Mouse (Mus musculus): ENCODE measurements around the gene Ikbke. TPM values are rescaled to one million over a fixed set of nuclear protein-coding genes. Genes with fewer than 3 reads are reported as not detected.
"Not testable (repeated sequence)": the region's sequence is repeated elsewhere in the genome, so short reads cannot be mapped to it uniquely, and the experiment has no call there.

Gene Ikbke
- 20.6 and 21.2 TPM in 2 replicates for total RNA-seq (2017)

DNA sequence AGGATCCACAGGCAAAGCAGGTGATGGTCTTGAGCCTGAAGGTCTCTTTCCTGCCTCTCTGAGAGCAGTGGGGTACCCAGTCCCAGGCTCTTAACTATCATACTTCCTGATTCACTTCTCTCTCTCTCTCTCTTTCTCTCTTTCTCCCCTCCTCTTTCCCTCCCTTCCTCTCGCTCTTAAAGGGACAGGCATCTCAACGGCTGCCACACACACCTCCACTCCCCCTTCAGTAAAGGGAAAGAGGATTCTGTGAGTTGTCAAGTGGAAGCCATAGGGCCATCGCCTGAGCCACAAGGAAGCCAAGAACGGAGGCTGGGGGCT, at the start of gene Ikbke:
Gene Ikbke (minus strand): TSS at position 151 of the 321 bp plus-strand sequence.
- peak; percentile 19 to 29; a peak in 2 of 4 replicates for ATAC-seq (replicated peaks in 1 of 2; ENCODE audit: insufficient read depth in 1 of 2, low FRiP score in 2 of 2, low TSS enrichment in 1 of 2, low read depth in 1 of 2, poor library complexity in 2 of 2, severe bottlenecking in 2 of 2)

DNA sequence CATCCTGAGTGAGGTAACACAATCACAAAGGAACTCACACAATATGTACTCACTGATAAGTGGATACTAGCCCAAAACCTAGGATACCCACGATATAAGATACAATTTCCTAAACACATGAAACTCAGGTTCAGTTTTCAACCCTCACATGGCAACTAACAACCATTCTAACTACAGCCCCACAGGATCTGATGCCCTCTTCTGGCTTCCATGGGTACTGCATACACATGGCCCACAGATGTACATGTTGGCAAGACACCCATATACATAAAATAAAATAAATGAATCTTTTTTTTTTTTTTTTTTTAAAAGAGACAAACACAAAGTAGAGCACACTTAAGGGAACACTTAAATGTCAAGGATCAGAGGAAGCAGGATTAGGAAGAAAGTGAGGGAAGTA, 49.7 kb upstream of the Ikbke start:
- not testable (repeated sequence) for ATAC-seq (replicated peaks in 1 of 2; ENCODE audit: insufficient read depth in 1 of 2, low FRiP score in 2 of 2, low TSS enrichment in 1 of 2, low read depth in 1 of 2, poor library complexity in 2 of 2, severe bottlenecking in 2 of 2)

DNA sequence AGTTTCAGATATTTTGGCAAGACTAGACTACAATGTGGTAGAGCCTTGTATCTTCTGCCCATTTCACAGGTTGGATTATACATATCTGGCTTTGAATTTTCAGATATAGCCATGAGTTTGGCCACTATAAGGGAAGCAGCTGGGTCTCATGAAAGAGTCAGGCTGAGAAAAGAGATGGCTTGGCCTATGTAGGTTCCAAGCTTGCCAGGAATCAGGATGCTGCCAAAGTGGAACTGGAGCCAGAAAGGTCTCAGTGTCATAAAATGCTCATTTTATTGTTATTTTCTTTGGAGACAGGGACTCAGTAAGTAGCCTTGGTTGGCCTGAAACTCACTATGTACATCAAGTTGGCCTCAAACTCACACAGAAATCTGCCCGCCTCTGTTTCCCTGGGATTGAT, 47.8 kb upstream of the Ikbke start:
- no peak for ATAC-seq (replicated peaks in 1 of 2; ENCODE audit: insufficient read depth in 1 of 2, low FRiP score in 2 of 2, low TSS enrichment in 1 of 2, low read depth in 1 of 2, poor library complexity in 2 of 2, severe bottlenecking in 2 of 2)

DNA sequence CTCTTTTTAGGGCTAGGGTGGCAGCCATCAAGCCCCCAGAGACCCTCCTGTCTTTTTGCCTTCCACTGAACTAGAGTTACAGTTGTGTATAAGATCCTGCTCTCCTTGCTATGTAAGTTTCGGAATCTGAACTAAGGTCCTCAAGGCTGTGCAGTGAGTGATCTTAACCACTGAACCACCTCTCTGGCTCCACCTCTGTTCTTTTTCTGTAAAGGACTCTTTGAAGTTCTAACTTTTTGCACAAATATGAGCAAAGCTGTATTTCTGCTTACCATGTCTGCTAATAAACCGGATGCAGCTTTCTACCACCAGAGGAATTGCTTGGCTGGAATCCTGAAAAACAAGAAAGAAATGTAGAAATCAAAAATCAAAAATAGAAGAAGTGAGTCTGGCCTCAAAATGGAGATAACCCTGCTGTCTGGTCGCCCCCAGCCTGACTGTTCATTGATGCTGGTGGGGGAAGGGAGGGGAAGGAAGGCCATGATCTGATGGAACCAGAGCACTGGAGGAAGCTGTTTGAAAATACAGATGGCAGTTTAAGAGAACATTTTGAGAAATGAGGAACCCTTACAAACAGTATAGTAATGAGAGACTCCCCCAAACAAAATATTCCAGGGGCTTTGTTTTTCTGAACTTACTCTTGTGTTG, 45.5 kb upstream of the Ikbke start:
- ATAC-seq (replicated peaks in 1 of 2; ENCODE audit: insufficient read depth in 1 of 2, low FRiP score in 2 of 2, low TSS enrichment in 1 of 2, low read depth in 1 of 2, poor library complexity in 2 of 2, severe bottlenecking in 2 of 2), result peak in 1 of 2 experiments; percentile 27; a peak in 1 of 4 replicates

DNA sequence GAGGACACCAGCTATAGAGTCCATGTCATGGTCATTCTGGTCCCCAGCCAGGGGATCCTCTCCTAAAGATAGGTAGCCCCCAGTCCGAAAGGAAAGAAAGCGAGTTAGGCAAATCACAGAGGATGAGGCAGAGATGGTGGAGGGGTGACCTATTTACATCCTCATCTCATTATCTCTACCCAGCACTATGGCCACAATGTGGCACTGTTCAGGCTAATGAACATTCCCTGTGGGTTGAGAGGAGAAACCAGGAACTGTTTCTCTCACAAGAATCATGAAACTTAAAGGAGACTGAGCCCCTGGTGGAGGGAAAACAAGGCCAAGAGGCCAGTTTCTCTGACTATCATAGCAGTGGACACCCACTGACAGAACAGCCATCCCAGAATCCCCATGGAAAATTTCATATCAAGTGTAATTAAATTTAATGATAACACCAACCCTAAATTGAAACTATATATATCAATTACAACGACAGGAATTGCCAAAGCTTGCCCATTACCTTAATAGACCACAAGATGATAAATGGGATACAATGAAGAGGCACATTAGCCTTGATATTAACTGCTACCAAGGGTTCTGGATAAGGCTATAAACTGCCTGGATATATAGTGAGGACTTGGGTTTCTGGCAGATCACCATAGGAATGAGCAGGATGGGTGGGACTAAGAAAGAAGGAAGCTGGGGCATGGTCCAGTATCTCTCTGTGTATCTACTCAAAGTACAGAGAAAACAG, 40.4 kb upstream of the Ikbke start:
- no peak for ATAC-seq (replicated peaks in 1 of 2; ENCODE audit: insufficient read depth in 1 of 2, low FRiP score in 2 of 2, low TSS enrichment in 1 of 2, low read depth in 1 of 2, poor library complexity in 2 of 2, severe bottlenecking in 2 of 2)

DNA sequence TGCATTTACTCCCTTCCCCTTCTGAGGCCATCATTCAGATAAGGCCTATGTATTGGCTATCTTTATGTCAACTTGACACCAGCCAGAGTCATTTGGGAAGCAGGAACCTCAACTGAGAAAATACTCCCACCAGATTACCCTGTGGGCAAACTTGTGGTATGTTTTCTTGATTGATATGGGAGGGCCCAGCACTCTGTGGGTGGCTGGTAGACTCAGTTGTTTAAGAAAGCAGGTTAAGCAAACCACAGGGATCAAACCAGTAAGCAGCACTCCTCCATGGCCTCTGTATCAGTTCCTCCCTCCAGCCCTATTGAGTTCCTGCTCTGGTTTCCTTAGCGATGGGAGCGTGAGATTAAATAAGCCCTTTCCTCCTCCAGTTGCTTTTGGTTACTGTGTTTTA, 39.0 kb upstream of the Ikbke start:
- ATAC-seq (replicated peaks in 1 of 2; ENCODE audit: insufficient read depth in 1 of 2, low FRiP score in 2 of 2, low TSS enrichment in 1 of 2, low read depth in 1 of 2, poor library complexity in 2 of 2, severe bottlenecking in 2 of 2), result no peak

DNA sequence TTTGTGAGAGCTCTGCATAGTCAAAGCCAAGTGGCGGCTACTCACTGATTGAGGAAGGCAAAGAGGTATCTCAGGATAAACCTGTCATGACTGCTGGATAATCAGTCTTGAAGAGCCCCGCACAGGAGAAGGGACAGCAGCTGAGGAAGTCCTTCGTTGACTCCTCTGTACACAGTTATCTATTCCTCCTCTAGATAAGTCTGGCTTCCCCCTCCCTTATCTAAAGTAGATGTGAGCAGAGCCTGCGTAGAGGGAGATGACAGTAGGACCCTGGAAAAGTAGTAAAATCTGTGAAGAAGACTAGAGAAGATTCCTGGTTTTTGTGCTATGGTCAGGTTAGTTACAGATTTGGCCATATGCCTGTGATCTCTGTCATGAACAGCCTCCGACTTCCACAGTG, 38.2 kb upstream of the Ikbke start:
- no peak for ATAC-seq (replicated peaks in 1 of 2; ENCODE audit: insufficient read depth in 1 of 2, low FRiP score in 2 of 2, low TSS enrichment in 1 of 2, low read depth in 1 of 2, poor library complexity in 2 of 2, severe bottlenecking in 2 of 2)

DNA sequence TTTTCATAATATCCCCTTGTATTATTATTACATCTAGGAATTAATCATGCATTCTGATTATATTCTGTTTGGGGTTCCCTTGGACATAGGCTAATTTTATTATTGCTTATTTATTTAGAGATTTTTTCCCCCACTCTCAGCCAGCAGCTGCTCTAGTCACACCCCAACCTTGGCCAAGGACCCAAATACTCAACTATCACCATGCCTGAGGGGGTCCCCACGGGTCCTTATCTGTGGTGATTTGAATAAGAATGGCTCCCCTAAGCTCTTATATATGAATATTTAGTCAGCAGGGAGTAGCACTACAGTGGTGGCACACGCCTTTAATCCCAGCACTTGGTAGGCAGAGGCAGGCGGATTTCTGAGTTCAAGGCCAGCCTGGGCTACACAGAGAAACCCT, 31.9 kb upstream of the Ikbke start:
- ATAC-seq (replicated peaks in 1 of 2; ENCODE audit: insufficient read depth in 1 of 2, low FRiP score in 2 of 2, low TSS enrichment in 1 of 2, low read depth in 1 of 2, poor library complexity in 2 of 2, severe bottlenecking in 2 of 2), result no peak

DNA sequence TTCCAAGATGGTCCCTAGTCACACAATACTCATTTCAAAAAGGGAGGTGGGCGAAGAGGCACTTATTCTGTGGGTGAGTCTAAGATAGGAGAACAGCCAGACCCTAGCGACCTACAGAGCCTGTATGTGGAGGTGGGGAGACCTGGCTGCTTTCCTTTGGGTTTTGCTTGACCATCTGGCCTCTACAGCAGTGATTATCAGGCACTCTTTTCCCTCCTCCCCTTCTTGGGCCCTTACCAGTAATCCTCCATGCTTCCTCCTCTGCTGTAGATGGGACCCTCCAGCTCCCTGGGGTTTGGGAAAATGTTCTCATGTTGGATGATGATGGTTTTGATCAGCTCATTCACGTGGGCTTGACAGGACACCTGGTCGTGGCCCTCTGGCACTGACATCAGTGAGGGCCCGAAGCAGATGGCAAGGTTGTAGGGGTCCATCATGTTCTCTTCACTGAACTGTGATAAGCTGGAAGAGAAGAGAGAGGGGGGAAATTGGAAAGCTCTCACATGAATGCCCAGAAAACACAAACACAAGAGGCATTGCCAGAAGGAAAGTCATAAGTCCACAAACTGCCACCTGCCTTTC, 30.9 kb upstream of the Ikbke start:
- ATAC-seq (replicated peaks in 1 of 2; ENCODE audit: insufficient read depth in 1 of 2, low FRiP score in 2 of 2, low TSS enrichment in 1 of 2, low read depth in 1 of 2, poor library complexity in 2 of 2, severe bottlenecking in 2 of 2), result no peak

DNA sequence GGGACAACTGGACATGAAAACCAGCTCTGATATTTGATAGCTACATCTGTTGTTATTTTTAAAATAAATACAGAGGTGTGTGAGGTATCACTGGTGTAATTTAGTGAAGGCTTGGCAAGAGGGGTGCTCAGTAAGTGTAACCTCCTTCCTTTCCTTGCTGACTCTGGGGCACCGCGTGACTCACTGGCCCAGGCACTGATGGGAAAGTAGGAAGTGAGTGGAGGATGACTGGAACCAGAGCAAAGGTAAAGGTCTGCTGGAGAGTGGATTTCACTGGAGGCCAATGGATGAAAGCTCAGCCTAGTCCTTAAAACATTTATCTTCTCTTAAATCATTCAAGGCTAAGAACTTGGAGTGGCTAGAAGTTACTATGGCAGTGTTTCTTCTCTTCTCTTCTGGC, 21.3 kb upstream of the Ikbke start:
- no peak for ATAC-seq (replicated peaks in 1 of 2; ENCODE audit: insufficient read depth in 1 of 2, low FRiP score in 2 of 2, low TSS enrichment in 1 of 2, low read depth in 1 of 2, poor library complexity in 2 of 2, severe bottlenecking in 2 of 2)

DNA sequence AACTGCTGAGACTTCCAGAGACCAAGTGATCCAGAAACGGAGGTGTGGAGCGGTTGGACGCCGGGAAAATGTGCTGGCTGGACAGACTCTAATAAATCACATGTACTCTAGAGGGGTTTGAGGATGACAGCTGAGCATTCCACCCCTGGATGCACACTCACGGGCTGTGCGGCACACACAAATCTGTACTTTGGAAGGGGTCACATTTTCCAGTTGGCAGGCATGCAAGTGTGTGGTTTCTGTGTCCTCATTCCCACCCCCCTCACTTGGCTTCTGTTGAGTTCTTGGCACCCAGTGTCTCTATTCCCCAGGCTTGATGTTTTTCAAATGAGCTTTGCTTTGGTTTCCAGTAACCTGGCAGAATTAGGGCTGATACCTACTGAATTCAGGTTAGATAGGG, 20.4 kb upstream of the Ikbke start:
- no peak for ATAC-seq (replicated peaks in 1 of 2; ENCODE audit: insufficient read depth in 1 of 2, low FRiP score in 2 of 2, low TSS enrichment in 1 of 2, low read depth in 1 of 2, poor library complexity in 2 of 2, severe bottlenecking in 2 of 2)

DNA sequence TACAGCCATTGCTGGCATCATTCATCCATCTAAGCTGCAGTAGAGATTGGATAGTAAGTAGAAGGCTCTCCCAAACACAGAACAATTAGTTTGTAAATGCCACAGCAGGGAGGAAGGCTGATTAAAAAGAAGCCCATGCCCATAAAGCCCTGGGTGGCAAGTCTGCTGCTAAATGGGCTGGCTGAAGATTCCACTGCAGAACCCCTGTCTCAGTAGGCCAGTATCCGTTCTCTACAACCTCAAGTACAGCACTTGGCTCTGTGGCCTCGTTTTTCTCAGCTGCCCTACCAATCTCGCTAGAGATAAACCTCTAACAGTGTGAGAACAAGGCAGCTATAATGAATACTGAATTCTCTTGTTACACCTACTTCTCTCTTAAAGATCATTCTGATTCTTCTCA, 19.8 kb upstream of the Ikbke start:
- ATAC-seq (replicated peaks in 1 of 2; ENCODE audit: insufficient read depth in 1 of 2, low FRiP score in 2 of 2, low TSS enrichment in 1 of 2, low read depth in 1 of 2, poor library complexity in 2 of 2, severe bottlenecking in 2 of 2), result no peak

DNA sequence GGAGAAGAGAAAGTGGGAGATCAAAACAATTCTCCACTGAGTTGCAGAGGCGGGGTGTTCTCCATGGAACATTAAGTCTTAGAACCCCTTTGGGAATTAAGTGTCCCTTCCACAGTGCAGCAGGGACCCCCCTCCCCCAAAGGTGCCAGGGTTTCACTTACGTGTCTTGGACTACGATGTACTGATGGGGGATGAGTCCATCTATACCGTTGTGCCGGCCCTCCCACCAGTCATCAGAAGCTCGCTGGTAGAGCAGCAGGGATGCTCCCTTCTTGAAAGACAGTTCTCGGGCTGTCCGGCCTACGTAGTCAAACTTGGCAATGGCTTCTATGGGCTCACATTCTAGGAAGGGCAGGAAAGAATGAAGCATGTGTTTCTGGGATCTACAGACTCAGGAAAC, 18.8 kb upstream of the Ikbke start:
- ATAC-seq (replicated peaks in 1 of 2; ENCODE audit: insufficient read depth in 1 of 2, low FRiP score in 2 of 2, low TSS enrichment in 1 of 2, low read depth in 1 of 2, poor library complexity in 2 of 2, severe bottlenecking in 2 of 2), result no peak

DNA sequence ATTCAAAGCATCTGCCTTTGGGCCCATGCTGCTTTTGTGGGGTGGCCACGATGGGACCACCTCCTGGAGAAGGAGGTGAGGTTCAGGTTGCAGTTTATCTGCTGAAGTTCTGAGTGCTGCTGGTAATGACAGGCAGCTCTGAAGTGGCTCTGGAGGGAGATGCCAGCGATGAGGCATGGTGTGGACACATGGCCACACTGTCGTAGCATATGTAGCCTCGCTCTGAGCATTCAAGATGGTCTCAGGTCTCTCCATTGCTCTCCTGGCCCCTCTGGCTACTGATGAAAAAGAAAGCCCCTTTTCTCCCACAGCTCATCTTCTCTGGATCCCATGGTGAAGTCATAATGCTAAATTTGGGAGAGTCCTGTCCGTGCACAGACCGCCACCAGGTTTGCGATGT, 17.3 kb upstream of the Ikbke start:
- ATAC-seq (replicated peaks in 1 of 2; ENCODE audit: insufficient read depth in 1 of 2, low FRiP score in 2 of 2, low TSS enrichment in 1 of 2, low read depth in 1 of 2, poor library complexity in 2 of 2, severe bottlenecking in 2 of 2), result no peak

DNA sequence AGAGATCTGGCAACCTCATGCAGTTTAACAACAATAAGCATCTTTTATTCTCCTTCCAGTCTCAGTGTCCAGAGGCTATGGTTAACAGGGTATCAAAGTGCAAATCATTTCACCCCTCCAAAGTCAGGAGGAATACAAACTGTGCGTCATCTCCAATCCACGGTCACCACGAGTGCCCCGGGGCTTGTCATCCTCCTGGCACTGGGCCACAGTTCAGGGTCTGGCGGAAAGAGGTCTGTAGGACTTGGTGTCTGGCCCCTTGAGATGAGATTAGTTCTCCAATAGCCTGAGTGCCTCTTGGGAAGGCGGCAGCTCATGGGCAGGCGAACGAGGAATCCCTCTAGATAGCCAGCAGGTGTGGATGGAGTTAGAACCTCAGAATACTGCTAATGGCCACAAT, 15.8 kb upstream of the Ikbke start:
- no peak for ATAC-seq (replicated peaks in 1 of 2; ENCODE audit: insufficient read depth in 1 of 2, low FRiP score in 2 of 2, low TSS enrichment in 1 of 2, low read depth in 1 of 2, poor library complexity in 2 of 2, severe bottlenecking in 2 of 2)

DNA sequence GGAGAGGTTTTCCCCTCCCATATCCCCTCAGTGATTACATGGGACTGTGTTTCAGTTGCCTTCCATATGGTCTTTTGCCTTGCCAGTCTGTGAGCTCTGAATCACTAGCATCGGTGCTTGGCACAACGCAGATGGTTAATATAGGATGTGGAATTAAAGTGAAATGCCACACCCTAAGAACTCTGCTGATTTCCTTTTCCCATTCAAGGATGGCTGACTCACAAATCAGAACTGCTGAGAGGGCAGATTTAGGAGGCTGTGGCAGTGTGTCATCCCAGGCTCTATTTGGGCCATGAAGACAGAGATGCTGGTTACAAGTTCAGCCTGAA, 14.5 kb upstream of the Ikbke start:
- no peak for ATAC-seq (replicated peaks in 1 of 2; ENCODE audit: insufficient read depth in 1 of 2, low FRiP score in 2 of 2, low TSS enrichment in 1 of 2, low read depth in 1 of 2, poor library complexity in 2 of 2, severe bottlenecking in 2 of 2)

DNA sequence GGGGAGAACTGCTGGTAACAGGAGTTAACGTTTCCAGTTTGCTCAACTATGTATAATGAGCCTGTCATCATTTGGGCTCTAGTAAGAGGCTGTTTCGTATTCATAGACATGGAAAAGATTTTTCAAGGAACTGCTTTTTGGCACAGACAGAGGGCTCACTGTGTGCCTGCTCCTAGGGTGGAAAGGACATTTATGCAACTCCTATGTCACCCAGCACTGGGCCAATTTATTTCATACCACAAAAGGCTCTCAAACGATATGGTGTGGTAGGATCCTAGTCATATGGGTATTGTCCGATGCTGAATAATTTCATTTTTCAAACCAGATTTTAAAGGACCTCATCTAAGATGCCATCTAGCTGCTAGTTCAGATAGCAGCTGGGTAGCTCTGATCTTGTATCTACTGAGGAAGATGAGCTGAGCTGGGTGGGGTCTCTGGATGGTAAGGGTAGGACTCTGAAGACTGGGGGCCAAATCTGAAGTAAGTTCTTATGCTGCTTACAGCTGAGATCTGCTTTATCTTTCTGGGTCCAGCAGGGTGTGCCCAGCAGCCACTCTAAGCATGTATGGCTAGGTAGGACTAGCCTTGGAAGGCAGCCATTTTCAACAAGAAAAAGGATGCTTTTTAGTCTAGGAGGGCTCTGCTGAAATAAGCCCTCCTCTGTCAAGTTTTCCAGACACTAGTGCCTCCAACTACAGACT, 14.0 kb upstream of the Ikbke start:
- no peak for ATAC-seq (replicated peaks in 1 of 2; ENCODE audit: insufficient read depth in 1 of 2, low FRiP score in 2 of 2, low TSS enrichment in 1 of 2, low read depth in 1 of 2, poor library complexity in 2 of 2, severe bottlenecking in 2 of 2)

DNA sequence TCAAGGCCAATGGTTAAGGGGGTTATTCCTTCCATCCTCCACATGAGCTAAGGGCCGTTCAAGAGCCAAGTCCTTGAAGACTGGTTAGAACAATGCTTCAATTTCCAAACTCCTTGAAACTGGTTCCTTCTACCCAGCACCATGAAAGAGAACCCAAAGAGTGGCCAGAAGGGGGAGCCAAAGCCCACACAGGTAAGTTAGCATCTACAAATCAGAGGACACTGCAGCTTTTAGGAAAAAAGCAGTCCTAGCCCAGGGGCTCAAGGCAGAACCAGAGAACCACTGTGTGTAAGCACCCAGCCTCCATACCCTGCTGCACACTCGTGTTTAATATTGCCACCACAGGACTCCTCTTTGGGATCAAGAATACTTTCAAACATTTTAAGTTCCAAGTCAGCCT, 11.2 kb upstream of the Ikbke start:
- ATAC-seq (replicated peaks in 1 of 2; ENCODE audit: insufficient read depth in 1 of 2, low FRiP score in 2 of 2, low TSS enrichment in 1 of 2, low read depth in 1 of 2, poor library complexity in 2 of 2, severe bottlenecking in 2 of 2), result peak; percentile 59 to 62; a peak in 1 of 4 replicates

All from hematopoietic stem cell, adult 5-6 weeks (primary cell).